Mouse (Mus musculus) v-Abl transformed pro-B cells (cell line): ENCODE data around the gene Zap70.

Experiments used
- in situ Hi-C, 2 experiments: fragments of 400-800 bp; cut with MboI; formaldehyde crosslinking; loops; one replicate each; pipeline ENCODE4 v1.15.1; 2025; ENCODE audit not compliant: unreplicated experiment in 2 of 2

Gene Zap70

GRCm38 (mm10) chr1:36761568-36761967 is at the start of gene Zap70:
Gene Zap70, plus strand, starts transcription at chr1:36761798.
- in situ Hi-C loops = loop anchor here in 1 of 2 experiments (25.0 kb wide), 2 partner anchors 676 to 876 kb away; partner anchors contain the start of genes Coa5 and Unc50

DNA sequence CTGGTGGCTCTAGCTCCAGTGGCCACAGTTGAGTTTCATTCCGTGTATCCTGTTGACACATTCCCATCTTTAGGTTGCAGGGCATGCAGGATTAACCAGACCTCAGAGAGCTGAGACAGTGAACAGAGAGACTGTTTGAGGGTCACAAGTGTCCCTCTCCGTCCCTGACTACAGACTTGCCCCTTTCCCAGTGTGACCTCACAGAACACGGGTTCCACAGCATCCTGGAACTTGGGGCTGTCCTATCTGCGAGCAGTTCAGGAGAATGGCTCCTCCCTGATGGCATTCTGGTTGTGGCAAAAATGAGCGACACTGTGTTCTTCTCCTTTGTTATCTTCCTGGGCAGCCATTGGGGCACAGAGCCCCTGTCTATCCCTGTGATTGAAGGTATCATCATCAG is 47.3 kb upstream of the Zap70 start, which contains the start of gene Actr1b:
Gene Actr1b (minus strand): TSS at position 112 of the 400 bp plus-strand sequence.
- in situ Hi-C loops = loop anchor here in 1 of 2 experiments (25.0 kb wide), 1 partner anchor 1148 kb away; the partner anchor contains the start of genes Lipt1 and Tsga10

DNA sequence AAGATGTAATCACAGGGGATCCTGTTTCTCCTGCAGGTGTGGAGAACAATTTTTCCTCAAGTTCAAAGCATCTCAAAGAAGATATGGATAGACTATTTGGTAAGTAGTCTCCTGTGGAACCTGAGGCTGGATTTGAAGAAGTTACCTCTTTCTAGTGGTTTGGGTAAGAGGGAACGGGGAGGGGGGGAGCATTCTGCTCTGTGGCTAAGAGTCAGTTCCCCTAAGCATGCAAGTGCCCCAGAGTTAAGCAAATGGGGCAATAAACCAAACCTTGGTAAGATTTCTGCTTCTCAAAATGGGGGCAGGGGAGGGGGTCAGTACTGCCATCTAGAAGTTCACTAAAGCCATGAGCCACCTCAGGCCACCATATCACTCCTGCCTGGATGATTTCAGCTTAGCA is 42.8 kb upstream of the Zap70 start:
- in situ Hi-C loops = loop anchor here in 1 of 2 experiments (25.0 kb wide), 1 partner anchor 1144 kb away; the partner anchor contains the start of genes Lipt1 and Tsga10

- in situ Hi-C loops = loop anchor here (5.0 to 25.0 kb wide), 2 partner anchors 36 to 1139 kb away; partner anchors contain the start of genes Lipt1 (in 1 of the 2) and Tsga10 (in 1 of the 2)
Observed at GRCm38 (mm10) chr1:36723146-36724056, 38.2 kb upstream of the Zap70 start.

DNA sequence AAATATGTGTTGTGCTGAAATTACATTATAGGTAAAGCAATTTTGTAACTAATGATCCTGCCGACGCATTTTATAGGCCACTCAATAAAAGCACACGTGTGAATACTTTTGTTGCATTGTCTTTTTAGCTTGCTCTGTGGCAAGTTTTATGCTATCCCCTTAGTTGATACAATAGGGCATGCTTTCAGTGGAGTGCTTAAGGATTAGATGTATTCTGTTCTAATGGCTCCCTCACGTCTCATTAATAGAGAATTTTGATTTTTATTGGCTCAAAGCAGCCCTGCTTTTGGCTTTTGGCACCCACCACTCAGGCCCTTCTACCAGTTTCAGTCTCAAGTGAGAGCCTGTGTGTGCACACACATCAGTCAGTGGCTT is 37.6 kb upstream of the Zap70 start:
- in situ Hi-C loops = loop anchor here (5.0 to 25.0 kb wide), 2 partner anchors 37 to 1138 kb away; partner anchors contain the start of genes Lipt1 (in 1 of the 2) and Tsga10 (in 1 of the 2)

DNA sequence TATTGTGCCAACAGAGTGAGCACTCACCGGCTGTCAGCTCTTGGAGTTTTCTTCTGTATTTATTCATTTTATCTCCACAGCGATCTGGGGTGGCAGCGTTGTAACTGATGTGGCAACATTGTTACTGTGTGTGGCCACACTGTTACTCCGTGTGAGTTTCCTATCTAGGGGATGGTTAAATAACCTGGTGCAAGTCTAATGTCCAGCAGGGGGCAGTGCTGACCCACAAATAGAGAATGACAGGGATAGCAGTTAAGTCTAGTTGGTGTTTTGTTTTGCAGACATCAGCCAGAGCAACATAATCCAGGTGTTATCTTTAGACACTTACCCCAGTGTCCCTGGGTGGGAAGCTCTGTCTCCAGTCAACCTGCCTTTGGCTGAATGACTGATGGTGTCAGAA is 24.3 kb upstream of the Zap70 start:
- in situ Hi-C loops = loop anchor here (5.0 to 25.0 kb wide), 2 partner anchors 515 to 1125 kb away; partner anchors contain the start of genes Lipt1 (in 1 of the 2) and Tsga10 (in 1 of the 2)

DNA sequence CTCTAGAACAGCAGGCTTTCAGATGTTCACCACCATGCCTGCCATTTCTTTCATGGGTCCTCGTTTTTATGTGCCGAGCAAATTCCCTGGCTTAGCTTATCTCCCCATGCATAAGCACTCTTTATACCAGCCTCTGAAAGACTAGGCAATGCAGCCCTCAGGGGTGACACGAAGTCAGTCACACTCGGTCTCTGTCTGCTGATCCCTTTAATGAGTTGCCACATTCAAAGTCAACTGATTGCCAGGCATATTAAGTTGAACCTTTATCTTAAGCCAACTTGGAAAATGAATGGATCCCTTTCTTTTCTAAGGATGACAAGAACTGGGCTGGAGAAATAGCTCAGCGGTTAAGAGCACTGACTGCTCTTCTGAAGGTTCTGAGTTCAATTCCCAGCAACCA is 22.4 kb upstream of the Zap70 start:
- in situ Hi-C loops = loop anchor here (5.0 to 25.0 kb wide), 2 partner anchors 513 to 1123 kb away; partner anchors contain the start of genes Lipt1 (in 1 of the 2) and Tsga10 (in 1 of the 2)

DNA sequence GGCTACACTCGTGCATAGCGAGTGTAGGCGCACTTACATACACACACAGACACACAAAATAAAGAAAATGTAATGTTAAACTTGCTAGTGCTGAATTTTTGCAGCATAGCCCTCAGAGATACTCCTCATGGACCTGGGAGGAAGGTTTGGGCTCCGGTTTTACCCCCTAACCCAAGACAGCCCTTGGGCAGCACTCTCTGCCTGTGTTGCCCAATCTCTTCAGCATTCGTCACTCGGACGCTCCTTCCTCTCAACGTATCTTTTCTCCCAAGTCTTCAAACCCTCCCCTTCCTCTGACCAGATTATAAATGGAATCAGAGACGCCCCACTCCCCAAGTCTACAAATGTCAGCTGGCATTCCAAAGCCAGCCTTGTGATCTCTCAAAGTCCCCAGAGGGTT is 18.6 kb upstream of the Zap70 start:
- in situ Hi-C loops = loop anchor here (5.0 to 25.0 kb wide), 2 partner anchors 39 to 1119 kb away; partner anchors contain the start of genes Lipt1 (in 1 of the 2) and Tsga10 (in 1 of the 2)

GRCm38 (mm10) chr1:36744268-36744944 is 17.2 kb upstream of the Zap70 start:
- in situ Hi-C loops = loop anchor here (5.0 to 25.0 kb wide), 2 partner anchors 38 to 1118 kb away; partner anchors contain the start of genes Lipt1 (in 1 of the 2) and Tsga10 (in 1 of the 2)

- in situ Hi-C loops = loop anchor here in 1 of 2 experiments (25.0 kb wide), 1 partner anchor 1117 kb away; the partner anchor contains the start of genes Lipt1 and Tsga10
Observed at GRCm38 (mm10) chr1:36745661-36746060, 15.9 kb upstream of the Zap70 start.

GRCm38 (mm10) chr1:36746452-36746851 is 15.1 kb upstream of the Zap70 start:
- in situ Hi-C loops = loop anchor here in 1 of 2 experiments (25.0 kb wide), 1 partner anchor 1116 kb away; the partner anchor contains the start of genes Lipt1 and Tsga10

DNA sequence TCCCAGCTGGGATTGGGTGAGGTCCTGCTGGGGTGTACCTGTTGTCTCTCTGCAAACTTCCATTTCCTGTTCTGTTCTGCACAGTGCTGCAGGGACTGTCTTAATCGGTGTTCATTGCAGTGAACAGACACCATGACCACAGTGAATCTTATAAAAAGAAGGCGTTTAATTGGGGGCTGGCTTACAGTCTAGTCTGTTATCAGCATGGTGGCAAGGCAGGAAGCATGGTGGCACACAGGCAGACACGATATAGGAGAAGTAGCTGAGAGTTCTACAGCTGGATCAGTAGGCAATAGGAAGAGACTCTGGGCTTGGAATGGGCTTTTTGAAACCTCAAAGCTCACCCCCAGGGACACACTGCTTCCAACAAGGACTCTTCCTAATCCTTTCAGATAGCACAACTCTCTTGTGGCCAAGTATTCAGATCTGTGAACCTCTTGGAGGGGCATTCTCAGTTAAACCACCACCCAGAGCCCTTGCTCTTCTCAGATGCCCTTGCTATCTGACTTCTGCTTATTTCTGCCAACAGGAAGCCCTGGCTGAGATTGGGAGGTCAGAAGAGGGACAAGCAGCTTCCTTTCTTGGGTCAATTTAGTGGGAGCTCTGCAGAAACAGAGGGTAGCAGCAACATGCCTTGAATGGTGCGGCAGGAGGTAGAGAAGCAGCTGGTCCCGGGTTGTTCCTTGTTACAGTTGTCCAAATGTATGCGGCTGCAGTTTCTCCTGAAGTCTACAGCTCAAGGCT is 7.5 kb upstream of the Zap70 start:
- in situ Hi-C loops = loop anchor here in 1 of 2 experiments (25.0 kb wide), 2 partner anchors 683 to 883 kb away; partner anchors contain the start of genes Coa5 and Unc50

GRCm38 (mm10) chr1:36758553-36758952 is 3.0 kb upstream of the Zap70 start:
- in situ Hi-C loops = loop anchor here in 1 of 2 experiments (25.0 kb wide), 2 partner anchors 679 to 879 kb away; partner anchors contain the start of genes Coa5 and Unc50

DNA sequence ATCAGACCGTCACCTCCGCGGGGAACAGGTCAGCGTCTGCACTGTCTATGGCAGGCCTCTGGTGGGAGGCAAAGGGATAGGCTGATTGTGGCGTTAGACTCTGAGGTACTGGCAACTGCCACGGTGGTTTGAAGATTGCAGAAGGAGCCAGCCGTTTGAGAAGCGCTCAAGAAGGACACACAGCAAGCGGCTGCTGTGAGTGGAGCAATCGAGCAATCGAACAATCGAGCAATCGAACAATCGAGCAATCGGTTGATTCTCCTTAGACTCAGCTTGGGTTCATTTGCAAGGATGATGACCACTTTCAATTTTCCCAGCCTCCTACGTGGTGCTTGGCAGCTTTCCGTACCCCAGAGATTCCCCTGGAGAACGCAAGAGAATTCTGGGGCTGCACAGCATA is 2.5 kb upstream of the Zap70 start:
- in situ Hi-C loops = loop anchor here in 1 of 2 experiments (25.0 kb wide), 2 partner anchors 678 to 878 kb away; partner anchors contain the start of genes Coa5 and Unc50

GRCm38 (mm10) chr1:36760401-36760800 is 1.2 kb upstream of the Zap70 start:
- in situ Hi-C loops = loop anchor here in 1 of 2 experiments (25.0 kb wide), 2 partner anchors 677 to 877 kb away; partner anchors contain the start of genes Coa5 and Unc50

- in situ Hi-C loops = loop anchor here in 1 of 2 experiments (25.0 kb wide), 2 partner anchors 676 to 876 kb away; partner anchors contain the start of genes Coa5 and Unc50
Observed at GRCm38 (mm10) chr1:36761061-36761460, 537 bp upstream of the Zap70 start.

DNA sequence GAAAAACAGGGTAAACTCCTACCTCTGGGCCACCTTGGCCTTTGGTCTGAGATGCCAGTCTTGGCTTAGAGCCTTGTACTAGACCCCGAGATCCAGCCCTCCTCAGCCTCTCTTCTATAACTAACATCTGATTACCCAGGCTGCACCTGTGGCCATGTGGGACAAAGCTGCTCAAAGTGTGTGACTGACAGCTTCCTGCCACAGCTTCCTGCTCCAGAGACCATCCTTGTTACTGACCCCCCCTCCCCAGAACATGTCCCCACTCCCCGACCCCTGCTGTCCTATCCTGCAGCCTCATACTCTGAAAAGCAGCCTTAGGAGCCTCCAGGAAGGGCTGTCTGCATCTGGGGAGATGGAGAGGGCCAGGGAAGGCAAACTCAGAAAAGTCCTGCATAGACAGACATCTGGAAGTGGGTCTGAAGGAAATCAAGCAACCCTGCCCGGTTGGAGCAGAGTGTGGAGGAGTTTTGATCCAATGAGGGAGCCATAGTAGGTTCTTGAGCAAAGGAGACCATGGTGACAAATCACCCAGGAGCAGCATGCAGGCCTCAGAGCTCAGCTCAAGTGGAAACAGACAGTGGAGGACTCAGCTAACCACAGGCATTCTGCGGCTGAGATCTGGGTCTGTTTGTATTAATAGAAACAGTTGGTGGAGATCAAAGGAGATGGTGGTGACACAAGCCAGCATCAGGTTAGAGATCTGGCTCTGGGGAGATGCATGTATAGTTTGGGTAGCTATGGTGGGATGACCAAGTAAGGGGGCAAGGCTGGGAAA is 5.0 kb downstream of the Zap70 start:
- in situ Hi-C loops = loop anchor here in 1 of 2 experiments (25.0 kb wide), 2 partner anchors 671 to 871 kb away; partner anchors contain the start of genes Coa5 and Unc50

DNA sequence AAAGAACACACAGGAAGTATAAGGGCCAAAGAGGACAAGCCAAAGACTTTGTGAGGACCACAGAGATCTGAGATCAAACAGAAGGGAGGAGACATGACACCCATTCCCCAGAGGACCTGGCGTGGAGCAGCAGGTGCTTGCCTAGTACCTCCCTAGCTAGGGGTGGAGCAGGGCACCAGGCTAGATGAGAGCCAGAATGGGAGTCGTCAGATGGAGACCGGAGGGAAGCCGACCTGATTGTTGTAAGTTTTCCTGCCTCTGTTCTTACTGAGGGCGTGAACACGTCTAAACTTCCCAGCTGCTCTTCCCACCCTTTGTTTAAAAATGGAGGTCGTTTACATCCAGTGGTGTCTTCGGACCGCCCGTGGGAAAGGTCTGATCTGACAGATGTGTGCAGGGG is 5.7 kb downstream of the Zap70 start:
- in situ Hi-C loops = loop anchor here in 1 of 2 experiments (25.0 kb wide), 2 partner anchors 670 to 870 kb away; partner anchors contain the start of genes Coa5 and Unc50
